Mouse (Mus musculus): ENCODE data around the gene Olfr827.

GRCm38 (mm10) chr10:130184086-130184485 lies 30.1 kb downstream of the Olfr827 start, which contains the start of gene Olfr826:
- TF ChIP-seq CTCF (IDR thresholded peaks at IDR 0.05; ENCODE audit: low read depth) = no peak
- TF ChIP-seq EP300 (IDR thresholded peaks at IDR 0.05; ENCODE audit: low read depth) = no peak

Data from heart, postnatal 0 days (tissue).